Mouse (Mus musculus) adipose tissue, adult 10 weeks (tissue): Measurements from ENCODE around the gene Gm5105. TPM values are rescaled to one million over a fixed set of nuclear protein-coding genes. Genes with fewer than 3 reads are reported as not detected.

Experiments used
- polyA plus RNA-seq: library from polyadenylated mRNA; stranded (reverse); fragments of 350-450 nt; fragmentation: Illumina TruSeq; extraction: RNeasy Lipid Tissue Mini Kit (QIAGEN cat#74804); gene quantifications from one replicate; pipeline ENCODE4 v1.2.3, GENCODE M21; 2014; ENCODE audit warnings: low read depth, low replicate concordance

The Gm5105 gene
- not detected for polyA plus RNA-seq

GRCm38 (mm10) chr3:138067288-138067687 lies at the start of gene Gm5105:
Gene Gm5105 (minus strand): TSS chr3:138067388.

GRCm38 (mm10) chr3:138064732-138065645 lies 2.2 kb downstream of the Gm5105 start, which contains the start of gene 1110002E22Rik:
Gene 1110002E22Rik (plus strand): TSS chr3:138065052.

Other genes starting within 250 kb of the Gm5105 start
- gene H2afz, start 202.9 kb downstream of the Gm5105 start, polyA plus RNA-seq = 191 TPM
- gene Dnajb14, start 199.7 kb downstream of the Gm5105 start, polyA plus RNA-seq = 16.2 TPM
- 54.5 TPM for gene Lamtor3, start 148.9 kb downstream of the Gm5105 start, polyA plus RNA-seq
- 6.3 TPM for gene Dapp1, start 85.8 kb downstream of the Gm5105 start, polyA plus RNA-seq
- gene 1110002E22Rik, start 2.3 kb downstream of the Gm5105 start, polyA plus RNA-seq = 0.06 TPM
- gene Trmt10a, start 76.1 kb upstream of the Gm5105 start, polyA plus RNA-seq = 10.9 TPM
- gene Mttp, start 77.6 kb upstream of the Gm5105 start, polyA plus RNA-seq = 10.5 TPM
- 3.9 TPM for gene 4930579F01Rik, start 126.4 kb upstream of the Gm5105 start, polyA plus RNA-seq
- 0.50 TPM for gene Adh7, start 150.4 kb upstream of the Gm5105 start, polyA plus RNA-seq
- 138 TPM for gene Adh1, start 193.6 kb upstream of the Gm5105 start, polyA plus RNA-seq
- not detected for gene Adh6a, start 245.9 kb upstream of the Gm5105 start, polyA plus RNA-seq